Mouse (Mus musculus): ENCODE results near the gene Acot13. TPM values are rescaled to one million over a fixed set of nuclear protein-coding genes. Genes with fewer than 3 reads are reported as not detected.

The Acot13 gene
- 210 and 242 TPM in 2 replicates for polyA plus RNA-seq (2015; fragmentation: Nextera tagmentation; extraction: Ambion mirVana)

GRCm38 (mm10) chr13:24831353-24832130, at the start of gene Acot13, which contains the start of gene Tdp2:
Gene Acot13, minus strand, starts transcription at chr13:24831540.
Gene Tdp2, plus strand, starts transcription at chr13:24831679.
- peaks cover 41% of the 10 kb centered on the region for H3K4me1 ChIP-seq
- H3K36me3 ChIP-seq: peaks cover 12% of the 10 kb centered on the region; the same call in 1 of the 2 replicates
- H3K4me2 ChIP-seq: peak within 1 kb of the TSS; percentile 92
- under 1% methylated on average over 89 of the region's 90 CpGs for WGBS
- peak; percentile 96 for ATAC-seq (ENCODE audit: extremely low read depth, insufficient number of reproducible peaks, low FRiP score, low TSS enrichment)
- H3K9ac ChIP-seq: peak within 1 kb of the TSS; percentile 99
- no peaks in the 10 kb centered on the region for H3K27me3 ChIP-seq (replicated peaks)
- H3K9me3 ChIP-seq: no peaks in the 10 kb centered on the region
- H3K27ac ChIP-seq (replicated peaks): peak within 1 kb of the TSS; percentile 95
- H3K4me3 ChIP-seq: peak within 1 kb of the TSS; percentile 92

DNA sequence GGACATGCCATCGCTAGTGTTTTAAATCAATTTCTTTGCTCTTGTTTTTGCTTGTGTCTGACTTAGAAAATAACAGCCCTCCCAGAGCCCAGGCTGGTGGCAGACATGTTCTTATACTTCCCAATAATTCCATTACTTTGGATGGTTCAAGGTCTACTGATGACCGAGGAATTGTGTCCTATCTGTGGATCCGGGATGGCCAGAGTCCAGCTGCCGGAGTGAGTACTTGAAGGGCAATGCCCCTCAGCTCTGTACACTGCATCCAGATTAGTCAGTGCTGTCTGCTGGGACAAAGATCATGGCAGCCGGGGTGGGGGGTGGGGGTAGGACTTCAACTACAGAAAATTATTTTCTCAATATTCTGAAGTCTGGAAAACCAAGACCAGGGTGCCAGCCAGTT, 49.4 kb upstream of the Acot13 start:
- WGBS: 85% methylated on average over 5 of the region's 5 CpGs
- no peaks in the 10 kb centered on the region for H3K36me3 ChIP-seq
- H3K27ac ChIP-seq (replicated peaks): no peak overlapping the region
- no peaks in the 10 kb centered on the region for H3K27me3 ChIP-seq (replicated peaks)
- ATAC-seq (ENCODE audit: extremely low read depth, insufficient number of reproducible peaks, low FRiP score, low TSS enrichment): no peak
- H3K9ac ChIP-seq: no peak overlapping the region
- H3K4me3 ChIP-seq: no peak overlapping the region
- no peak overlapping the region for H3K4me2 ChIP-seq
- no peaks in the 10 kb centered on the region for H3K4me1 ChIP-seq
- peaks cover 6% of the 10 kb centered on the region; the same call in 1 of the 2 replicates for H3K9me3 ChIP-seq

- no peak for ATAC-seq (ENCODE audit: extremely low read depth, insufficient number of reproducible peaks, low FRiP score, low TSS enrichment)
- Histone ChIP-seq H3K4me1 (no peaks in the 10 kb centered on the region), H3K4me3 (no peak overlapping the region), H3K9me3 (peaks cover 6% of the 10 kb centered on the region; the same call in 1 of the 2 replicates), H3K9ac (no peak overlapping the region), H3K27ac (replicated peaks) (no peak overlapping the region), H3K36me3 (no peaks in the 10 kb centered on the region), H3K4me2 (no peak overlapping the region), H3K27me3 (replicated peaks) (no peaks in the 10 kb centered on the region)
- 62% methylated on average over 6 of the region's 6 CpGs for WGBS
These were observed 48.9 kb upstream of the Acot13 start for GRCm38 (mm10) chr13:24880208-24880607.

GRCm38 (mm10) chr13:24879359-24880040, 48.2 kb upstream of the Acot13 start:
- WGBS: 84% methylated on average over 15 of the region's 15 CpGs
- H3K9me3 ChIP-seq: peaks cover 4% of the 10 kb centered on the region; the same call in 1 of the 2 replicates

DNA sequence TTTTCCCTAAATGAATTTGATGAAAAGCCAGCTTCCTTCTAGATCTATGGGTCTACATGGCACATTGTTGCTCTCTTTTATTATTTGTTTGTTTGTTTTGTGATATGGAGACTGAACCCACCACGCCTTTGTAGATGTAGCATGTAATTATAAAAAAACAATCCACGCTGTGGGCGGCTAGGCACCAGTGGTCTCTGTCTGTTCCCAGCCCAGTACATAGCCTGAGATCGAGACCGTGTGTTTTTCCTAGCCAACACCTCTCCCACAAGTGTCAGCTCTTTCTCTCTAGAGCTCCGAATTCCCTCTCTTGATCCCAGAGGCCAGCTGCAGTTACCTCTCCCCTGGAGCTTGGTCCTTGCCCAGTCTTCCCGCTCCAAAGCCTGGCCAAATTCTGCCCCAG, 36.9 kb upstream of the Acot13 start:
- no peak for ATAC-seq (ENCODE audit: extremely low read depth, insufficient number of reproducible peaks, low FRiP score, low TSS enrichment)
- no peak overlapping the region for H3K9ac ChIP-seq
- H3K4me2 ChIP-seq: no peak overlapping the region
- no peaks in the 10 kb centered on the region for H3K4me1 ChIP-seq
- no peaks in the 10 kb centered on the region for H3K9me3 ChIP-seq
- no peak overlapping the region for H3K4me3 ChIP-seq
- 78% methylated on average over 7 of the region's 7 CpGs for WGBS
- H3K36me3 ChIP-seq: no peaks in the 10 kb centered on the region
- H3K27me3 ChIP-seq (replicated peaks): no peaks in the 10 kb centered on the region
- no peak overlapping the region for H3K27ac ChIP-seq (replicated peaks)

More at GRCm38 (mm10) chr13:24879359-24880040, 48.2 kb upstream of the Acot13 start:
- Histone ChIP-seq H3K9ac (no peak overlapping the region), H3K36me3 (no peaks in the 10 kb centered on the region), H3K27me3 (replicated peaks) (no peaks in the 10 kb centered on the region), H3K27ac (replicated peaks) (no peak overlapping the region), H3K4me1 (no peaks in the 10 kb centered on the region), H3K4me2 (no peak overlapping the region), H3K4me3 (no peak overlapping the region)
- no peak for ATAC-seq (ENCODE audit: extremely low read depth, insufficient number of reproducible peaks, low FRiP score, low TSS enrichment)

DNA sequence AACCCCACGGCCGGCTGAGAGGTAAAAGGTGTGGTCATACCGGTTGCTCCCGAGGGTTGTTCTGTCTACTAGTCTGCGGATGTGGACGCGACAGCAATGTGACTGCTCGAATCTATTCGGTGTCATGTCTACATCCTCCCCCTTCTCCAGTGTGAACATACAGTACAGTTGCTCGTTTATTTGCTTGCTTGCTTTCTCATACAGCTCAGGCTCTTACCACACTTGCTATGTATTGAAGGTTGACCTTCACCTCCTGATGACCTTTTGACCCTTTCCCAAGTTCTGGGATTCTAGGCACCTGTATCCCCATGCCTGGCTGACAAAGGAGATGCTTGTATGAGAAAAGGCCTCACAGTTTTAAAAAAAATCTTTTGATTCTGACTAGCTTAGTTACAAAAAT, 36.4 kb upstream of the Acot13 start:
- no peak overlapping the region for H3K4me3 ChIP-seq
- no peaks in the 10 kb centered on the region for H3K9me3 ChIP-seq
- 84% methylated on average over 10 of the region's 10 CpGs for WGBS
- ATAC-seq (ENCODE audit: extremely low read depth, insufficient number of reproducible peaks, low FRiP score, low TSS enrichment): no peak
- H3K4me1 ChIP-seq: no peaks in the 10 kb centered on the region
- no peaks in the 10 kb centered on the region for H3K27me3 ChIP-seq (replicated peaks)
- no peak overlapping the region for H3K4me2 ChIP-seq
- H3K27ac ChIP-seq (replicated peaks): no peak overlapping the region
- H3K9ac ChIP-seq: no peak overlapping the region
- H3K36me3 ChIP-seq: no peaks in the 10 kb centered on the region

DNA sequence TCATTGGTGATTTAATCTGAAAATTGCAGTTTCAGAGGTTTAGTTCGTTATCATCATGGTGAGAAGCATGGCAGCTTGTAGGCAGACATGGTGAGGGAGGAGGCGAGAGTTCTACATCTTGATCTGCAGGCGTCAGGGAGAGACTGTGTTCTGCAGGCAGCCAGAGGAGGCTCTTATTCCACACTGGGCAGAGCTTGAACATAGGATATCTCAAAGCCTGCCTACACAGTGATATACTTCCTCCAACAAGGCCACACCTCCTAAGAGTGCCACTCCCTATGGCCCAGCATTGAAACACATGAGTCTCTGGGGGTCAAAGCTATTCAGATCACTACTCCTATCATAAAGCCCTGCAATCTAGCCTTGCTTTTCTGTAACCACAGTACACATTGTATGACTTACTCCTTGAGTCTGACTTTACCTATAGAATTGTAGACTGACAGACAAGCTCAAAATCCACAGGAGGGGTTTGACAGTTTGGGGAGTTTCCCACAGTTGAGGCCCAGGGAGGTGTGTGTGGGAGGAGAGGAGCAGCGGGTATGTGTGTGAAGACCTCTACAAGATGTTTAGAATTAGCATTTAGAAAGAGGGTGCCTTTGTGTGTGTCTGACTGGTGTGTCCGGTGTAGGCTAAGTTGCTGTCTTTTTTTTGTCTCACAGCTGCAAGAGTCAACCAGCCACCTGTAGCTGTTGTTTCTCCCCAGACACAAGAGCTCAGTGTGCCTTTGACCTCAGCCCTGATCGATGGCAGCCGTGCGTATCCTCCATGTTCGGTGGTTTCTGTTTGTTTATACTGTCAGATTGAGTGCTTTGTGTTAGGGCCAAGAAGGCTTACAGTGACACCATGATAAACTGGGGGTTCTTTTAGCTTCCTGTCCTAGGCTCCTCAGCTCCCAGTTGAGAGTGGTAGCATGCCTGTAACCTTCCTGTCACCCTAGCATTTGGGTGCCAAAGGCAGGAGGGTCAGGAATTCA, 35.4 kb upstream of the Acot13 start:
- Histone ChIP-seq H3K4me1 (peaks cover 4% of the 10 kb centered on the region), H3K36me3 (no peaks in the 10 kb centered on the region), H3K9ac (no peak overlapping the region), H3K27ac (replicated peaks) (no peak overlapping the region), H3K27me3 (replicated peaks) (no peaks in the 10 kb centered on the region), H3K4me2 (no peak overlapping the region), H3K4me3 (no peak overlapping the region), H3K9me3 (no peaks in the 10 kb centered on the region)
- 62% methylated on average over 9 of the region's 9 CpGs for WGBS
- no peak for ATAC-seq (ENCODE audit: extremely low read depth, insufficient number of reproducible peaks, low FRiP score, low TSS enrichment)

- no peak overlapping the region for H3K4me3 ChIP-seq
- no peaks in the 10 kb centered on the region for H3K27me3 ChIP-seq (replicated peaks)
- 58% methylated on average over 7 of the region's 7 CpGs for WGBS
- ATAC-seq (ENCODE audit: extremely low read depth, insufficient number of reproducible peaks, low FRiP score, low TSS enrichment): no peak
- no peaks in the 10 kb centered on the region for H3K36me3 ChIP-seq
- no peak overlapping the region for H3K9ac ChIP-seq
- peaks cover 4% of the 10 kb centered on the region for H3K4me1 ChIP-seq
- H3K4me2 ChIP-seq: no peak overlapping the region
- no peaks in the 10 kb centered on the region for H3K9me3 ChIP-seq
- H3K27ac ChIP-seq (replicated peaks): no peak overlapping the region
These were observed 31.2 kb upstream of the Acot13 start for GRCm38 (mm10) chr13:24862520-24862919.

DNA sequence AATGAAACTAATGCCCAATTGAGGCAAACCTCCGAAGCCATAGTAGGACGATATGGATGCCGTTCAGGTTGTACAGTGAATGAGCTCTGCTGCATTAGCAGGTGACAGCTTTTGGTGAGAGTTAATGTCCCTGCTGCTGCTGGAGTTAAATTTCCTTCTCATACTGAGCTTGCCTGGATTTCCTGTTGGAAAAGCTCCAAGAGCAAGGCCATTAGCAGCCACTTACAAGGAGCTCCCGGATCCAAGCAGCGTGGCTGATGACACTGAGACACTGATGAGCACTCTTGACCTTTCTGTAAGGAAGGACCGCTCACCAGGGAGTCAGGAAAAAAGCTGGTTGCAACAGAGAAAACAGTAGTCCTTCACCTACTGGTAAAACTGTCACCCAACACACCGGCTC, 30.7 kb upstream of the Acot13 start:
- no peak for ATAC-seq (ENCODE audit: extremely low read depth, insufficient number of reproducible peaks, low FRiP score, low TSS enrichment)
- 58% methylated on average over 7 of the region's 7 CpGs for whole genome bisulfite sequencing
- Histone ChIP-seq H3K4me1 (peaks cover 6% of the 10 kb centered on the region), H3K9me3 (no peaks in the 10 kb centered on the region), H3K4me3 (no peak overlapping the region), H3K9ac (no peak overlapping the region), H3K36me3 (no peaks in the 10 kb centered on the region), H3K27me3 (replicated peaks) (no peaks in the 10 kb centered on the region), H3K27ac (replicated peaks) (no peak overlapping the region), H3K4me2 (no peak overlapping the region)

GRCm38 (mm10) chr13:24861084-24861483, 29.7 kb upstream of the Acot13 start:
- Histone ChIP-seq H3K9me3 (no peaks in the 10 kb centered on the region), H3K4me3 (no peak overlapping the region), H3K9ac (no peak overlapping the region), H3K4me1 (peaks cover 6% of the 10 kb centered on the region), H3K4me2 (no peak overlapping the region), H3K27ac (replicated peaks) (no peak overlapping the region), H3K27me3 (replicated peaks) (no peaks in the 10 kb centered on the region), H3K36me3 (no peaks in the 10 kb centered on the region)
- no peak for ATAC-seq (ENCODE audit: extremely low read depth, insufficient number of reproducible peaks, low FRiP score, low TSS enrichment)
- WGBS: 69% methylated on average over 12 of the region's 12 CpGs

DNA sequence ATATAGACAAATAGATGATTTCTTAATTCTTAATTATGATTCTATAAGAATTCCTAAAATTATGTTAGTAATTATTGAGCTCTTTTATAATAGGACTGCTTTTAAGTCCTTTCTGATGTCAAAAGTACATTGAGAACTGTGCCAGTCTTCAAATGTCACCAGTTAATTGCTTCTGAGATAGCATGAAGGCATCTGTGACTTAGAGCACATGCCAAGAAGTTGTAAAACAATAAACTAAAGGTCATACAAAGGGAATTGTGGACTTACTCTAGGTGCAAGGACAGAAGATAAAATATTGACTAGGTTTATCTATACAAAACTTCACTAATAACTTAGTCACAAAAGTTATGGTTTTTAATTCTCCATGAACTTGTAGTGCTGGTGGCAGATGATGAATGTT, 27.8 kb upstream of the Acot13 start:
- H3K27me3 ChIP-seq (replicated peaks): no peaks in the 10 kb centered on the region
- no peak for ATAC-seq (ENCODE audit: extremely low read depth, insufficient number of reproducible peaks, low FRiP score, low TSS enrichment)
- no peak overlapping the region for H3K9ac ChIP-seq
- no peak overlapping the region for H3K27ac ChIP-seq (replicated peaks)
- H3K4me1 ChIP-seq: peaks cover 6% of the 10 kb centered on the region
- H3K9me3 ChIP-seq: no peaks in the 10 kb centered on the region
- no peaks in the 10 kb centered on the region for H3K36me3 ChIP-seq
- no peak overlapping the region for H3K4me2 ChIP-seq
- H3K4me3 ChIP-seq: no peak overlapping the region

All from heart, embryonic 13.5 days (tissue).